Mouse (Mus musculus): ENCODE results near the gene Bmp2k. TPM values are rescaled to one million over a fixed set of nuclear protein-coding genes. Genes with fewer than 3 reads are reported as not detected.
"Not testable (repeated sequence)": the region's sequence is repeated elsewhere in the genome, so short reads cannot be mapped to it uniquely, and the experiment has no call there.

Gene Bmp2k
- polyA plus RNA-seq, 1 experiment: 15.5 TPM

DNA sequence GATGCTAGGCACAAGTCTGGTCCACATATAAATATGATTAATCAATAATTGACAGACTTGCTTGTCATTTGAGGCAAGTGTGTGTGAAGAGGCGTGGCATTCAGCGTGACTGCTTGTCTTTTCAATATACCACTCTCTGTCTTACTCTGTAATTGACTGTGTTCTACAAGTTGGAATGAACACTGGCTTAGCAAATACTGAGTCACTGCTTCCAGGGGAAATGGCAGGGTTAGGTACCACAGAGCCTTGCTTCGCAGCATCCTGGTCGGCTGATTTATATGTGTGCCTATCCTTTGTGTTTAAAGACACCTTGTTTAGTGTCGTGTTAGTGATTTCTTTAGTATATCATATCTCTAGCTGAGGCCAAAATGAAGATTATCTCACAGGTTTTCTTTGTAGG lies 3.0 kb downstream of the Bmp2k start:
- peak overlapping the region; percentile 98 for H3K4me3 ChIP-seq (replicated peaks)
- H3K4me1 ChIP-seq: peaks cover 70% of the 10 kb centered on the region
- H3K36me3 ChIP-seq (replicated peaks; ENCODE audit: low read length): peaks cover 66% of the 10 kb centered on the region

DNA sequence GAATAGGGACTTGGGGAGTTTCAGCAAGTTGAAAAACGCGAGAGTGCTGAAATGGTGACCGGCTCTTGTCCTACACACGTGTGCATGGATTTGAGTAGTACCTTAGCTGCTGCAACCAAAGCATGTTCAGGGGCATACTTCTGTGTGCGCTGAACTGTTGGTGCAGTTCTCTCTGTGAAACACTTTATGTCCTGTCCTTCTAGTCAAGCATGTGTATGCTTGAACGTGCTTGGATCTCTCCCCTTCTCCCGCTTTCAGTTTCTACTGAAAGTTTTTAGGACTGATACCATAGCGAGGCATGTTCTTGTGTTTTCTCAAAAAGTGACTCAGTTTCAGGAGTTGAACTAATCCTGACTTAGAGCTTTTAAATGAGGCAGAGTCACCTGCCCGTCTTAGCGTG lies 3.7 kb downstream of the Bmp2k start:
- TF ChIP-seq FLI1 (IDR thresholded peaks at IDR 0.05; ENCODE audit: low read length) (no peak), GATA1 (IDR thresholded peaks at IDR 0.05; ENCODE audit: borderline replicate concordance, low read length) (no peak)
- no peaks in the 10 kb centered on the region for H3K27me3 ChIP-seq (replicated peaks)
- H3K4me1 ChIP-seq: peaks cover 70% of the 10 kb centered on the region
- no peaks in the 10 kb centered on the region for H3K9me3 ChIP-seq
- H3K4me3 ChIP-seq (replicated peaks): peak overlapping the region; percentile 98
- H3K36me3 ChIP-seq (replicated peaks; ENCODE audit: low read length): peaks cover 69% of the 10 kb centered on the region

More for the DNA sequence above, 3.0 kb downstream of the Bmp2k start:
- H3K27me3 ChIP-seq (replicated peaks): no peaks in the 10 kb centered on the region
- TF ChIP-seq FLI1 (IDR thresholded peaks at IDR 0.05; ENCODE audit: low read length) (no peak), GATA1 (IDR thresholded peaks at IDR 0.05; ENCODE audit: borderline replicate concordance, low read length) (no peak)
- H3K9me3 ChIP-seq: no peaks in the 10 kb centered on the region

GRCm38 (mm10) chr5:97001571-97001970 lies 4.1 kb downstream of the Bmp2k start:
- Histone ChIP-seq H3K4me1 (peaks cover 70% of the 10 kb centered on the region), H3K27me3 (replicated peaks) (no peaks in the 10 kb centered on the region), H3K36me3 (replicated peaks; ENCODE audit: low read length) (peaks cover 71% of the 10 kb centered on the region), H3K9me3 (no peaks in the 10 kb centered on the region), H3K4me3 (replicated peaks) (peak overlapping the region; percentile 98)
- TF ChIP-seq FLI1 (IDR thresholded peaks at IDR 0.05; ENCODE audit: low read length) (no peak), GATA1 (IDR thresholded peaks at IDR 0.05; ENCODE audit: borderline replicate concordance, low read length) (no peak)

DNA sequence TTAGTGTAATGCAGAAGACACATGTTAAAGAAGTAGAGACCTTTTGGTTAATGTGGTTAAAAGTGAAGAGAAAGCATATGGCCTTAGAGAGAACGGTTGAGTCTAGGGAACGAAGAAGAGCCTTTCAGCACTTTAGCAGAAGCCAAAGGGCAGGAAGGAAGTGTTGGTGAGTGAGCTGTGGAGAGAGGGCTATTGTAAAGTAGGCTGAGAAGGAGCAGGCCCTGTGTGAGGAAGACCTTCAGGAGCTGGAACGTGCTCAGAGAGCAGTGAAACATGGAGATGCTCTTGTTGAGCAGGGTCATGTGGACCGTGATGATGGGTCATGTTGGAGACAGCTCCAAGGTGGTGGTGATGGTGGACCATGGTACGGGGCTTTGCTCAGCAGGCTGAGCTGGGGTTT lies 4.8 kb downstream of the Bmp2k start:
- Histone ChIP-seq H3K36me3 (replicated peaks; ENCODE audit: low read length) (peaks cover 74% of the 10 kb centered on the region), H3K4me3 (replicated peaks) (peak overlapping the region; percentile 98), H3K9me3 (no peaks in the 10 kb centered on the region), H3K4me1 (peaks cover 71% of the 10 kb centered on the region), H3K27me3 (replicated peaks) (no peaks in the 10 kb centered on the region)
- TF ChIP-seq GATA1 (IDR thresholded peaks at IDR 0.05; ENCODE audit: borderline replicate concordance, low read length) (no peak), FLI1 (IDR thresholded peaks at IDR 0.05; ENCODE audit: low read length) (no peak)

DNA sequence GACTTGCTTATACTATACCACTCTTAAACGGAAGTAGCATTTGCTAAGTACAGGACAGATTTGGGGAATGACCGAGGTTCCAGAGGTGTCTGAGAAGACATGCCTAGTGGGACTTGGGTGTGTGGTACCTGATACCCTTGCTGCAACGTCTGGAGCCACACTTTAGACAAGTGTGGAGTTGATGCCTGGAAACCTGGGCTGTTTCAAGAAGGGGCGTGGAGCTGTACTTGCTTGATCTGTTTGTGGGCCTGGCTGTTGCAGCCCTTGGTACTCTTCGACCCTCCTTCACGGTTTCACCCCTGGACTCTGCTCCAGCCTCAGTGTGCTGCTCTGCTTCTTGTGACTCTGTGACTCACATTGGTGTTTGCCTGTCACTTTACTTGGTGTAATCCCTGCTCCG lies 5.4 kb downstream of the Bmp2k start:
- peaks cover 77% of the 10 kb centered on the region for H3K36me3 ChIP-seq (replicated peaks; ENCODE audit: low read length)
- peak overlapping the region; percentile 98 for H3K4me3 ChIP-seq (replicated peaks)
- no peaks in the 10 kb centered on the region for H3K9me3 ChIP-seq
- TF ChIP-seq FLI1 (IDR thresholded peaks at IDR 0.05; ENCODE audit: low read length): no peak
- TF ChIP-seq GATA1 (IDR thresholded peaks at IDR 0.05; ENCODE audit: borderline replicate concordance, low read length): no peak
- peaks cover 76% of the 10 kb centered on the region for H3K4me1 ChIP-seq
- H3K27me3 ChIP-seq (replicated peaks): no peaks in the 10 kb centered on the region

DNA sequence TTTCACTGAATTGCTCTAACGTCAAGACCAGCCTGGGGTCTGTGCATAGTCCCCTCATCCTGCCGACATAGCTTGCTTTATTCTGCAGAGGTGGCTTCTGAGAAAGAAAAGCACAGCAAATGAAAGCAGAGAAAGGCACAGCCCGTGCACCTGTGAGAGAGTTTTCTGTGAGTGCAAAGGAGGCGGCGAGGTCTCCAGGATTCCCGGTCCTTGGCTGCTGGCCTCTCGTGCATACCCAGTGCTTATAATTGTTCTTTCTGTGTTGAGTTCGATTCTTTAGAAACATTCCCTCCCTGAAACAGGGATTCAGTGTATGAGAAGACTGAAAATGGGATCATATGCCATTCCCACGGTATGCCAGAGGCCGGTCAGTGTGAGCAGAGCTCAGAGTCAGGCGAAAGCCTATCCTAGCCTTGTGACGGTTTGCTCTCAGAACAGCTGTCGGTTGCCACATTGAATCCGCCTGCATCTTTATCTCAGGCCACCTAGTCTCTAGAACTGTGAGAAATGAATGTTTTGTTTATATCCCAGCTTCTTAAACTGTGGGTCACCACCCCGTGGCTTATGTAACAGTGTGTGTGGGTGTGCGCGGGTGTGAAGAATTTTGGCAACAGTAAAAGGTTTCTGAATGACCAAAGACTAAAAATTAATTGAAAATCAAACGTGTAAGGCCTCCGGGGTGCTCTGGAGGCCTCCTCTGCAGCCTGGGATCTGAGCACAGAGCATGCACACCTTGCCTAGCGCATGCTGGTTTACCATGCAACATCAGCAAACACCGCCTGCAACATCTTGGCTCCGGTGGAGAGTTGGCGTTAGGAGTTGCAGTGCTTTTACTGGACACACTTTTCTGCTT lies 6.9 kb downstream of the Bmp2k start:
- peaks cover 81% of the 10 kb centered on the region for H3K36me3 ChIP-seq (replicated peaks; ENCODE audit: low read length)

GRCm38 (mm10) chr5:97005891-97006290 lies 8.4 kb downstream of the Bmp2k start:
- Histone ChIP-seq H3K4me3 (replicated peaks) (peak overlapping the region; percentile 98), H3K27me3 (replicated peaks) (no peaks in the 10 kb centered on the region), H3K9me3 (no peaks in the 10 kb centered on the region), H3K36me3 (replicated peaks; ENCODE audit: low read length) (peaks cover 77% of the 10 kb centered on the region), H3K4me1 (peaks cover 95% of the 10 kb centered on the region)
- TF ChIP-seq FLI1 (IDR thresholded peaks at IDR 0.05; ENCODE audit: low read length) (no peak), GATA1 (IDR thresholded peaks at IDR 0.05; ENCODE audit: borderline replicate concordance, low read length) (no peak)

More for the DNA sequence above, 6.9 kb downstream of the Bmp2k start:
- TF ChIP-seq FLI1 (IDR thresholded peaks at IDR 0.05; ENCODE audit: low read length) (no peak), GATA1 (IDR thresholded peaks at IDR 0.05; ENCODE audit: borderline replicate concordance, low read length) (no peak)
- no peaks in the 10 kb centered on the region for H3K9me3 ChIP-seq
- H3K4me3 ChIP-seq (replicated peaks): peak overlapping the region; percentile 98
- peaks cover 90% of the 10 kb centered on the region for H3K4me1 ChIP-seq
- H3K27me3 ChIP-seq (replicated peaks): no peaks in the 10 kb centered on the region

GRCm38 (mm10) chr5:97006929-97007328 lies 9.4 kb downstream of the Bmp2k start:
- H3K4me3 ChIP-seq (replicated peaks): peak overlapping the region; percentile 89
- peaks cover 92% of the 10 kb centered on the region for H3K4me1 ChIP-seq
- no peak for TF ChIP-seq FLI1 (IDR thresholded peaks at IDR 0.05; ENCODE audit: low read length)
- TF ChIP-seq GATA1 (IDR thresholded peaks at IDR 0.05; ENCODE audit: borderline replicate concordance, low read length): no peak
- H3K36me3 ChIP-seq (replicated peaks; ENCODE audit: low read length): peaks cover 73% of the 10 kb centered on the region
- H3K27me3 ChIP-seq (replicated peaks): no peaks in the 10 kb centered on the region
- H3K9me3 ChIP-seq: no peaks in the 10 kb centered on the region

DNA sequence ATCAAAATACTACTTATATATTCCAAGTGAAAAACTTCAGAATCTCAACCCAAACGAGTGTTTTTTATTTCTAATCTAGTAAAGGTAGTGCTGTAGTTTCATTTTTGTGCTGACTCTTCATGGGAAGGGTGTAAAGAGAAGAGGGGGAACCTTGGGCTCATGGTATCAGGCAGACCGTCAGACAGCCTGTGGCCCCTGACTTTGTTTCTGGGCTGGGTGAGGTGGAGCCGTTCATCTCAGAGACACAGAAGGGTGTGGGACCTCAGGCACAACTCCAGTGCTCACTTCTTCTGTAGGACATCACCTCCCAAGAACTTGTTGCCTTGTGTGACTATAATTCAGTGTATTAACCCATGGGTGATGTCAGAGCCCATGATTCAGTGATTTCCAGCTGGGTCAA lies 10.0 kb downstream of the Bmp2k start:
- H3K4me3 ChIP-seq (replicated peaks): peak overlapping the region; percentile 89
- no peaks in the 10 kb centered on the region for H3K9me3 ChIP-seq
- peaks cover 71% of the 10 kb centered on the region for H3K36me3 ChIP-seq (replicated peaks; ENCODE audit: low read length)
- TF ChIP-seq FLI1 (IDR thresholded peaks at IDR 0.05; ENCODE audit: low read length): no peak
- TF ChIP-seq GATA1 (IDR thresholded peaks at IDR 0.05; ENCODE audit: borderline replicate concordance, low read length): no peak
- H3K4me1 ChIP-seq: peaks cover 90% of the 10 kb centered on the region
- H3K27me3 ChIP-seq (replicated peaks): no peaks in the 10 kb centered on the region

- not testable (repeated sequence) for H3K9me3 ChIP-seq; H3K27me3 ChIP-seq (replicated peaks)
- Histone ChIP-seq H3K4me1 (peaks cover 90% of the 10 kb centered on the region), H3K4me3 (replicated peaks) (peak overlapping the region; percentile 87), H3K36me3 (replicated peaks; ENCODE audit: low read length) (peaks cover 70% of the 10 kb centered on the region)
Observed at GRCm38 (mm10) chr5:97009140-97009539, 11.7 kb downstream of the Bmp2k start.

All from megakaryocyte, embryonic 14.5 days (primary cell).